Mouse (Mus musculus) midbrain, embryonic 16.5 days (tissue): ENCODE results near the gene Fam76a. TPM values are rescaled to one million over a fixed set of nuclear protein-coding genes. Genes with fewer than 3 reads are reported as not detected.

Source experiments
- ATAC-seq: fragments of 200-750 bp; cut with Nextera tagmentation; 2 replicates; pipeline ENCODE4 v1.8.0; 2017; ENCODE audit warnings: moderate TSS enrichment
- H3K27ac ChIP-seq: fragments of 300-500 bp; sonication (generic); 2 replicates; pipeline ENCODE4 v1.5.1; 2014; ENCODE audit warnings: mild to moderate bottlenecking, low read length, mixed read lengths
- H3K27me3 ChIP-seq: fragments of 300-500 bp; sonication (generic); 2 replicates; pipeline ENCODE4 v1.6.1; 2014; ENCODE audit warnings: low read depth, low read length, mixed read lengths; ENCODE audit not compliant: control insufficient read depth, insufficient read depth
- H3K36me3 ChIP-seq: fragments of 300-500 bp; sonication (generic); 2 replicates; pipeline ENCODE4 v1.6.1; 2014; ENCODE audit warnings: mild to moderate bottlenecking, low read length, moderate library complexity, mixed read lengths; ENCODE audit not compliant: control insufficient read depth, insufficient read depth
- H3K4me1 ChIP-seq: fragments of 300-500 bp; sonication (generic); 2 replicates; pipeline ENCODE4 v1.6.1; 2014; ENCODE audit warnings: mild to moderate bottlenecking, low read length, mixed read lengths; ENCODE audit not compliant: control insufficient read depth, insufficient read depth
- H3K4me2 ChIP-seq: fragments of 300-500 bp; sonication (generic); 2 replicates; pipeline ENCODE4 v1.6.1; 2014; ENCODE audit warnings: mild to moderate bottlenecking, low read length, mixed read lengths
- H3K4me3 ChIP-seq: fragments of 300-500 bp; sonication (generic); 2 replicates; pipeline ENCODE4 v1.5.1; 2014; ENCODE audit warnings: low read depth, mild to moderate bottlenecking, low read length, moderate library complexity, mixed read lengths
- H3K9ac ChIP-seq: fragments of 300-500 bp; sonication (generic); 2 replicates; pipeline ENCODE4 v1.6.1; 2014; ENCODE audit warnings: low read depth, low read length, mixed read lengths
- H3K9me3 ChIP-seq: fragments of 300-500 bp; sonication (generic); replicated peaks from 2 replicates; pipeline ENCODE4 v1.6.1; 2014; ENCODE audit warnings: mild to moderate bottlenecking, low read length, mixed read lengths; ENCODE audit not compliant: control insufficient read depth, poor library complexity, severe bottlenecking
- WGBS: fragments of 180-500 bp; shearing (Covaris S2); extraction: QIAGEN DNeasy Blood & Tissue Kit; methylation state at CpG from one replicate; pipeline ENCODE4 v1.1.7; 2014; 5-methylcytosine and 5-hydroxymethylcytosine counted together
- polyA plus RNA-seq: library from polyadenylated mRNA; unstranded; fragments of >200 nt; fragmentation: Nextera tagmentation; extraction: Ambion mirVana; gene quantifications from 2 replicates; pipeline ENCODE4 v1.2.1, GENCODE M21; 2015

Fam76a gene
- polyA plus RNA-seq, 1 experiment from 2014 or later, result 41.8 TPM

GRCm38 (mm10) chr4:132946047-132947001, 24.0 kb upstream of the Fam76a start:
- peak overlapping the region; percentile 50 for H3K9ac ChIP-seq
- WGBS, result 19% methylated on average over 27 of the region's 27 CpGs

GRCm38 (mm10) chr4:132945261-132946046, 23.1 kb upstream of the Fam76a start:
- H3K9ac ChIP-seq, result peak overlapping the region; percentile 50
- H3K4me3 ChIP-seq, result no peak overlapping the region
- 7% methylated on average over 15 of the region's 15 CpGs for WGBS

More at GRCm38 (mm10) chr4:132946047-132947001, 24.0 kb upstream of the Fam76a start:
- Histone ChIP-seq H3K4me3 (no peak overlapping the region), H3K4me1 (peaks cover 11% of the 10 kb centered on the region), H3K9me3 (no peaks in the 10 kb centered on the region), H3K27ac (peak overlapping the region; percentile 65), H3K36me3 (no peaks in the 10 kb centered on the region), H3K4me2 (peak overlapping the region; percentile 34), H3K27me3 (no peaks in the 10 kb centered on the region)
- ATAC-seq, result peak; percentile 46; the same call in 1 of the 2 replicates

GRCm38 (mm10) chr4:132944776-132945175, 22.4 kb upstream of the Fam76a start:
- Histone ChIP-seq H3K4me2 (no peak overlapping the region), H3K9me3 (no peaks in the 10 kb centered on the region), H3K4me1 (peaks cover 11% of the 10 kb centered on the region), H3K9ac (no peak overlapping the region), H3K4me3 (no peak overlapping the region), H3K27ac (no peak overlapping the region), H3K27me3 (no peaks in the 10 kb centered on the region), H3K36me3 (no peaks in the 10 kb centered on the region)
- no peak for ATAC-seq
- WGBS, result 84% methylated on average over 4 of the region's 4 CpGs

More at GRCm38 (mm10) chr4:132945261-132946046, 23.1 kb upstream of the Fam76a start:
- Histone ChIP-seq H3K9me3 (no peaks in the 10 kb centered on the region), H3K27ac (peak overlapping the region; percentile 65), H3K36me3 (no peaks in the 10 kb centered on the region), H3K27me3 (no peaks in the 10 kb centered on the region), H3K4me2 (peak overlapping the region; percentile 34), H3K4me1 (peaks cover 11% of the 10 kb centered on the region)
- peak; percentile 78 for ATAC-seq

- H3K4me2 ChIP-seq, result no peak overlapping the region
- H3K4me1 ChIP-seq, result peaks cover 11% of the 10 kb centered on the region
- no peak overlapping the region for H3K4me3 ChIP-seq
- H3K9ac ChIP-seq, result no peak overlapping the region
- 71% methylated on average over 12 of the region's 12 CpGs for WGBS
- no peaks in the 10 kb centered on the region for H3K9me3 ChIP-seq
- H3K27ac ChIP-seq, result no peak overlapping the region
- ATAC-seq, result no peak
- no peaks in the 10 kb centered on the region for H3K27me3 ChIP-seq
- no peaks in the 10 kb centered on the region for H3K36me3 ChIP-seq
Measured at GRCm38 (mm10) chr4:132944106-132944505, 21.7 kb upstream of the Fam76a start.

GRCm38 (mm10) chr4:132943088-132943487, 20.7 kb upstream of the Fam76a start:
- Histone ChIP-seq H3K27me3 (no peaks in the 10 kb centered on the region), H3K4me1 (peaks cover 16% of the 10 kb centered on the region), H3K36me3 (no peaks in the 10 kb centered on the region), H3K9me3 (no peaks in the 10 kb centered on the region), H3K9ac (no peak overlapping the region), H3K27ac (no peak overlapping the region), H3K4me3 (no peak overlapping the region), H3K4me2 (no peak overlapping the region)
- no peak for ATAC-seq
- 49% methylated on average over 8 of the region's 8 CpGs for WGBS

- Histone ChIP-seq H3K27ac (no peak overlapping the region), H3K4me3 (no peak overlapping the region), H3K27me3 (no peaks in the 10 kb centered on the region), H3K9ac (no peak overlapping the region), H3K9me3 (no peaks in the 10 kb centered on the region), H3K36me3 (no peaks in the 10 kb centered on the region), H3K4me2 (no peak overlapping the region), H3K4me1 (peaks cover 12% of the 10 kb centered on the region)
- 61% methylated on average over 23 of the region's 23 CpGs for WGBS
- ATAC-seq, result no peak
Measured at GRCm38 (mm10) chr4:132941012-132941729, 18.8 kb upstream of the Fam76a start.

GRCm38 (mm10) chr4:132939421-132940127, 17.2 kb upstream of the Fam76a start:
- no peaks in the 10 kb centered on the region for H3K9me3 ChIP-seq

More at GRCm38 (mm10) chr4:132939421-132940127, 17.2 kb upstream of the Fam76a start:
- WGBS, result 24% methylated on average over 22 of the region's 22 CpGs
- no peak overlapping the region for H3K4me2 ChIP-seq
- H3K9ac ChIP-seq, result no peak overlapping the region
- no peaks in the 10 kb centered on the region for H3K36me3 ChIP-seq
- no peak for ATAC-seq
- H3K27me3 ChIP-seq, result no peaks in the 10 kb centered on the region
- H3K4me1 ChIP-seq, result peaks cover 12% of the 10 kb centered on the region; the same call in 1 of the 2 replicates
- H3K27ac ChIP-seq, result 0 out of 2 replicates have a peak overlapping the region, but pooled peaks have one; percentile 44
- H3K4me3 ChIP-seq, result no peak overlapping the region
